In the genomic region with DNA sequence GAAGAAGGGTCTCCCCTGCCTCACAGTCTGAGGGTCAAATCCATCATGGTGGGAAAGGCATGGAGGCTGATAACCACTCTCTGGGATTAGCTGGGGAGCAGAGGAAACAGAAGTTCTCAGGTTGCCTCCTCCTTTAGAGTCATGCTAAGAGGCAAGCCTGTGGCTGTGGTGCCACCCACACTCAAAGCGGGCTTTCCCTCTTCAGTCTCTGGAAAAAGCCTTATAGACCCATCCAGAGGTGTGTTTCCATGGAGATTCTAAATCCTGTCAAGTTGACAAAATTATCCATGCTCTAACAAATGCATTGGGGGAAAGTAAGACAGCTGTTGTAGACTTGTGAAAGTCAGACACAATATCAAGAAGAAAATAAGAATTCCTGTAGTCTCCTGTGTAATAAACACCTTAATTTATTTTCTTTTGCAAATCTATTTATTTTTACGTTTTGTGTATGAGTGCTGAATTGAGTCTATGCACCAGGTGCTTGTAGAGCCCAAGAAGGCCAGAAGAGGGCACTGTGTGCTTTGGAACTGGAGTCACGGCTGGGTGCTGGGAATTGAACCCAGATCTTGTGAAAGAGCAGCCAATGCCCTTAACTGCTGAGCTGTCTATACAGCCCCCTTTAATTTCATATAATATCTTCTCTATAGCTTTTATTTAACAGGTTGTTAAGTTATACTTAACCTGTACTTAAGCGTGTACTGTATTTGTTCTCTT, we compare ENCODE assay signal across 16 mouse cellular contexts. TPM values are rescaled to one million over a fixed set of nuclear protein-coding genes. Genes with fewer than 3 reads are reported as not detected.
A peak's percentile ranks its signal among the peaks of the same experiment; 100 is the strongest.
DNase-seq lines count a peak whose midpoint lies in the region; ATAC-seq and TF ChIP-seq lines count a peak whose summit lies in the region.
"Had no signal": no experiment of that assay in that cellular context is flagged by ENCODE, and none has a peak within 500 bp of the region (broad histone marks: within the 10 kb centered on the region; RNA-seq: fewer than 3 reads in every experiment).

No protein-coding gene starts in this region.

- no peak overlapping the region for H3K4me2 ChIP-seq in hindbrain, postnatal 0 days (ENCODE audit: low read depth, low read length)
- H3K4me2 ChIP-seq in hindbrain, embryonic 12.5 days (replicated peaks) = no peak overlapping the region
- H3K4me2 ChIP-seq in stomach, postnatal 0 days (replicated peaks; ENCODE audit: low read depth) = no peak overlapping the region
- H3K4me2 ChIP-seq: embryonic facial prominence, embryonic 12.5 days; hindbrain, embryonic 13.5 days; stomach, embryonic 15.5 days had no signal

- H3K4me1 ChIP-seq in hindbrain, postnatal 0 days (ENCODE audit: insufficient read depth, low read length) = peaks cover 15% of the 10 kb centered on the region
- H3K4me1 ChIP-seq in hindbrain, embryonic 12.5 days = peaks cover 32% of the 10 kb centered on the region
- H3K4me1 ChIP-seq in spleen, adult 2 months (ENCODE audit: control insufficient read depth, insufficient read depth, insufficient read length) = peaks cover 9% of the 10 kb centered on the region
- no peaks in the 10 kb centered on the region for H3K4me1 ChIP-seq in stomach, postnatal 0 days (replicated peaks; ENCODE audit: control insufficient read depth, insufficient read depth)

- DNase-seq in hindbrain, postnatal 0 days (ENCODE audit: low spot score) = no peak
- no peak for DNase-seq in spleen, adult 2 months (ENCODE audit: low read depth in 1 of 2, low spot score in 2 of 2)
- no peak for DNase-seq in spleen, adult 12 weeks (ENCODE audit: low spot score)
- peak; percentile 61 for DNase-seq in cerebellum, adult 9-10 months
- no peak for DNase-seq in stomach, postnatal 0 days (ENCODE audit: low spot score)
- no peak for DNase-seq in T-cell, adult 2 months (ENCODE audit: low spot score)
- DNase-seq in heart, postnatal 25 days (ENCODE audit: low spot score) = no peak
- DNase-seq: kidney, postnatal 14 days; lung, postnatal 10 days; retina, postnatal 1 day had no signal

- H3K27ac ChIP-seq in hindbrain, postnatal 0 days = no peak overlapping the region
- no peak overlapping the region for H3K27ac ChIP-seq in hindbrain, embryonic 12.5 days
- no peak overlapping the region for H3K27ac ChIP-seq in spleen, adult 2 months (ENCODE audit: insufficient read depth, low read length)
- H3K27ac ChIP-seq in stomach, postnatal 0 days (replicated peaks) = no peak overlapping the region
- H3K27ac ChIP-seq: embryonic facial prominence, embryonic 12.5 days; hindbrain, embryonic 13.5 days; stomach, embryonic 15.5 days had no signal

- 72% methylated on average over 4 of the region's 4 CpGs for WGBS in hindbrain, postnatal 0 days
- 72% methylated on average over 4 of the region's 4 CpGs for WGBS in hindbrain, embryonic 12.5 days
- 79% methylated on average over 4 of the region's 4 CpGs for WGBS in spleen, adult 2 months
- 70% methylated on average over 4 of the region's 4 CpGs for WGBS in stomach, postnatal 0 days

- TF ChIP-seq CTCF in hindbrain, postnatal 0 days (IDR thresholded peaks at IDR 0.05; ENCODE audit: low read depth) = peak; percentile 47; the same call in 1 of the 2 replicates
- peak; percentile 3; the same call in 1 of the 2 replicates for TF ChIP-seq CTCF in spleen, adult 2 months (IDR thresholded peaks at IDR 0.05; ENCODE audit: extremely low read depth, insufficient read depth, insufficient read length, insufficient replicate concordance)
- TF ChIP-seq CTCF in stomach, postnatal 0 days (IDR thresholded peaks at IDR 0.05; ENCODE audit: low read depth) = peak; percentile 50

- no peak for TF ChIP-seq POLR2A in spleen, adult 2 months (IDR thresholded peaks at IDR 0.05; ENCODE audit: low read depth, low read length)

- ATAC-seq in hindbrain, postnatal 0 days = no peak
- ATAC-seq in hindbrain, embryonic 12.5 days (ENCODE audit: low FRiP score) = no peak
- ATAC-seq in stomach, postnatal 0 days (ENCODE audit: low FRiP score, low TSS enrichment) = no peak
- ATAC-seq: forebrain, embryonic 16.5 days had no signal

- no peaks in the 10 kb centered on the region for H3K27me3 ChIP-seq in hindbrain, postnatal 0 days (ENCODE audit: insufficient read depth, low read length)
- peaks cover 32% of the 10 kb centered on the region for H3K27me3 ChIP-seq in hindbrain, embryonic 12.5 days
- H3K27me3 ChIP-seq in spleen, adult 2 months (ENCODE audit: control insufficient read depth, insufficient read depth, low read length) = peaks cover 13% of the 10 kb centered on the region
- no peaks in the 10 kb centered on the region; the same call in 1 of the 2 replicates for H3K27me3 ChIP-seq in stomach, postnatal 0 days (ENCODE audit: control insufficient read depth, insufficient read depth, low read length)

- intact Hi-C loops in heart, postnatal 25 days (cut with DNase I) = no loop called here

- no peak for TF ChIP-seq EP300 in stomach, postnatal 0 days (optimal IDR thresholded peaks at IDR 0.05)

- no peaks in the 10 kb centered on the region for H3K36me3 ChIP-seq in hindbrain, postnatal 0 days (ENCODE audit: insufficient read depth, low read length)
- H3K36me3 ChIP-seq in hindbrain, embryonic 12.5 days = no peaks in the 10 kb centered on the region
- H3K36me3 ChIP-seq in spleen, adult 2 months (ENCODE audit: control insufficient read depth, insufficient read depth, low read length) = no peaks in the 10 kb centered on the region
- no peaks in the 10 kb centered on the region for H3K36me3 ChIP-seq in stomach, postnatal 0 days (ENCODE audit: control insufficient read depth, insufficient read depth, low read length)
- H3K36me3 ChIP-seq: embryonic facial prominence, embryonic 12.5 days; hindbrain, embryonic 13.5 days; stomach, embryonic 15.5 days had no signal

- H3K4me3 ChIP-seq in hindbrain, postnatal 0 days (ENCODE audit: low read length) = no peak overlapping the region
- no peak overlapping the region for H3K4me3 ChIP-seq in hindbrain, embryonic 12.5 days
- H3K4me3 ChIP-seq in spleen, adult 2 months (ENCODE audit: extremely low read depth, insufficient read depth, insufficient read length) = no peak overlapping the region
- H3K4me3 ChIP-seq in stomach, postnatal 0 days (ENCODE audit: low read depth, low read length) = no peak overlapping the region
- H3K4me3 ChIP-seq: embryonic facial prominence, embryonic 12.5 days; hindbrain, embryonic 13.5 days; myocyte; stomach, embryonic 15.5 days had no signal

- no peaks in the 10 kb centered on the region for H3K9me3 ChIP-seq in hindbrain, postnatal 0 days (ENCODE audit: low read length)
- H3K9me3 ChIP-seq in hindbrain, embryonic 12.5 days (replicated peaks) = no peaks in the 10 kb centered on the region
- no peaks in the 10 kb centered on the region for H3K9me3 ChIP-seq in stomach, postnatal 0 days (ENCODE audit: control insufficient read depth, low read length)
- H3K9me3 ChIP-seq: embryonic facial prominence, embryonic 12.5 days; hindbrain, embryonic 13.5 days; stomach, embryonic 15.5 days had no signal

- H3K9ac ChIP-seq in hindbrain, postnatal 0 days (replicated peaks; ENCODE audit: low read length) = no peak overlapping the region
- no peak overlapping the region for H3K9ac ChIP-seq in hindbrain, embryonic 12.5 days
- H3K9ac ChIP-seq in stomach, postnatal 0 days (ENCODE audit: low read length) = no peak overlapping the region
- H3K9ac ChIP-seq: embryonic facial prominence, embryonic 12.5 days; hindbrain, embryonic 13.5 days; stomach, embryonic 15.5 days had no signal

RNA-seq across cellular contexts. Expression of a gene that starts 2.8 kb away (rescaled TPM):
- 124 and 126 TPM in 2 replicates for total RNA-seq in hindbrain, postnatal 0 days (2014; rRNA removed)
- 28.3 and 29.4 TPM in 2 replicates for polyA plus RNA-seq in hindbrain, postnatal 0 days (2015; fragmentation: Nextera tagmentation; extraction: Ambion mirVana)
- polyA plus RNA-seq in hindbrain, embryonic 12.5 days (2016; fragmentation: Nextera tagmentation; extraction: Ambion mirVana) = 10.5 and 11.5 TPM in 2 replicates
- polyA plus RNA-seq in spleen, adult 2 months (2012; rRNA removed) = 0.33 and 0.50 TPM in 2 replicates
- polyA plus RNA-seq in stomach, postnatal 0 days (2015; fragmentation: Nextera tagmentation; extraction: Ambion mirVana) = 0.82 and 1.0 TPM in 2 replicates
- not detected for total RNA-seq in heart, postnatal 25 days (2021)
- polyA plus RNA-seq: myocyte had no signal

RNA-seq across cellular contexts. Expression of a gene that starts 13.2 kb away (rescaled TPM):
- total RNA-seq in hindbrain, postnatal 0 days (2014; rRNA removed) = 5.7 and 6.5 TPM in 2 replicates
- 5.9 and 6.1 TPM in 2 replicates for polyA plus RNA-seq in hindbrain, postnatal 0 days (2015; fragmentation: Nextera tagmentation; extraction: Ambion mirVana)
- 9.4 and 10.1 TPM in 2 replicates for polyA plus RNA-seq in hindbrain, embryonic 12.5 days (2016; fragmentation: Nextera tagmentation; extraction: Ambion mirVana)
- polyA plus RNA-seq in spleen, adult 2 months (2012; rRNA removed) = 64.9 and 77.2 TPM in 2 replicates
- polyA plus RNA-seq in stomach, postnatal 0 days (2015; fragmentation: Nextera tagmentation; extraction: Ambion mirVana) = 26.4 and 31.0 TPM in 2 replicates
- 1 to 10 TPM; 4.4 to 4.6 TPM for total RNA-seq in heart, postnatal 25 days (2021)

RNA-seq across cellular contexts. Expression of a gene that starts 25.0 kb away (rescaled TPM):
- 37.7 and 44.1 TPM in 2 replicates for total RNA-seq in hindbrain, postnatal 0 days (2014; rRNA removed)
- 31.8 and 32.8 TPM in 2 replicates for polyA plus RNA-seq in hindbrain, postnatal 0 days (2015; fragmentation: Nextera tagmentation; extraction: Ambion mirVana)
- 27.3 and 27.7 TPM in 2 replicates for polyA plus RNA-seq in hindbrain, embryonic 12.5 days (2016; fragmentation: Nextera tagmentation; extraction: Ambion mirVana)
- polyA plus RNA-seq in spleen, adult 2 months (2012; rRNA removed) = 4.1 and 4.4 TPM in 2 replicates
- polyA plus RNA-seq in stomach, postnatal 0 days (2015; fragmentation: Nextera tagmentation; extraction: Ambion mirVana) = 11.5 and 11.8 TPM in 2 replicates
- total RNA-seq in heart, postnatal 25 days (2021) = 10 to 100 TPM; 12.3 to 13.2 TPM

RNA-seq across cellular contexts. Expression of a gene that starts 27.5 kb away (rescaled TPM):
- total RNA-seq in hindbrain, postnatal 0 days (2014; rRNA removed) = 10.7 and 10.9 TPM in 2 replicates
- 8.1 and 8.4 TPM in 2 replicates for polyA plus RNA-seq in hindbrain, postnatal 0 days (2015; fragmentation: Nextera tagmentation; extraction: Ambion mirVana)
- polyA plus RNA-seq in hindbrain, embryonic 12.5 days (2016; fragmentation: Nextera tagmentation; extraction: Ambion mirVana) = 30.9 and 33.1 TPM in 2 replicates
- polyA plus RNA-seq in spleen, adult 2 months (2012; rRNA removed) = 4.2 and 4.5 TPM in 2 replicates
- polyA plus RNA-seq in stomach, postnatal 0 days (2015; fragmentation: Nextera tagmentation; extraction: Ambion mirVana) = 1.0 and 1.3 TPM in 2 replicates
- 1 to 10 TPM; 2.9 to 3.6 TPM for total RNA-seq in heart, postnatal 25 days (2021)
